Mouse (Mus musculus): ENCODE measurements around the gene Apom. TPM values are rescaled to one million over a fixed set of nuclear protein-coding genes. Genes with fewer than 3 reads are reported as not detected.
"Not testable (repeated sequence)": the region's sequence is repeated elsewhere in the genome, so short reads cannot be mapped to it uniquely, and the experiment has no call there.

Gene Apom
- polyA plus RNA-seq, 1 experiment: 0.15 TPM

DNA sequence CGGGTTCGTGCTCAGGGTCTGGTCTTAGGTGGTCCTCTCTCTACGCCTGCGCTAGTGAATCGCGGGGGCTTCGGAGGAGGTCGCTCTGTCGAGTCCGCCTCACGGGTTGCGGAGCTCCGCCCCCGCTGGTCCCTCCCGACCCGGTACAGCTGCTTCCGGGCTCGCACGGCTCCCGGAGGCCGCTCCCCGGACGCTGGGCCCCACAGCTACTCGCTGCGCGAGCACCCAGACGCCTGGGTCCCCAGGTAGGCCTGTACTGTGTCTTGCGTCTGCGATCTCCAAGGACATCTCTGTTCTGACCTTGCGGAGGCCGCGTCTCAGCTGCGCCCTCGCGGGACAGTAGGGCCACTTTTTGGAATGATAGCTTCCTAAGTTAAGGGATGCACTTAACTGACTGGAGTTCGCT is 5.6 kb downstream of the Apom start, which contains the start of gene D17H6S53E:
D17H6S53E (plus strand) TSS at position 168 of the 406 bp plus-strand sequence.
- WGBS: under 1% methylated on average over 36 of the region's 36 CpGs
- H3K4me1 ChIP-seq (ENCODE audit: control insufficient read depth, insufficient read depth, insufficient read length, low read length): peaks cover 17% of the 10 kb centered on the region
- TF ChIP-seq CTCF (IDR thresholded peaks at IDR 0.05; ENCODE audit: extremely low read depth, insufficient read length, insufficient replicate concordance, low read depth, low read length): no peak
- TF ChIP-seq POLR2A (IDR thresholded peaks at IDR 0.05; ENCODE audit: low read depth, low read length): peak; percentile 94
- peak within 1 kb of the TSS; percentile 77 for H3K4me3 ChIP-seq (ENCODE audit: low read depth, low read length)
- peaks cover 19% of the 10 kb centered on the region for H3K36me3 ChIP-seq (ENCODE audit: control insufficient read depth, insufficient read depth, low read length)
- H3K27ac ChIP-seq (ENCODE audit: insufficient read depth, low read depth, low read length): peak within 1 kb of the TSS; percentile 91
- H3K27me3 ChIP-seq (ENCODE audit: control insufficient read depth, insufficient read depth, low read length): no peaks in the 10 kb centered on the region

GRCm38 (mm10) chr17:35125578-35125977 is 6.3 kb downstream of the Apom start:
- Histone ChIP-seq H3K27ac (ENCODE audit: insufficient read depth, low read depth, low read length) (peak overlapping the region; percentile 91), H3K36me3 (ENCODE audit: control insufficient read depth, insufficient read depth, low read length) (peaks cover 19% of the 10 kb centered on the region), H3K4me1 (ENCODE audit: control insufficient read depth, insufficient read depth, insufficient read length, low read length) (peaks cover 17% of the 10 kb centered on the region), H3K4me3 (ENCODE audit: low read depth, low read length) (peak overlapping the region; percentile 77), H3K27me3 (ENCODE audit: control insufficient read depth, insufficient read depth, low read length) (no peaks in the 10 kb centered on the region)
- WGBS: 12% methylated on average over 6 of the region's 6 CpGs
- TF ChIP-seq POLR2A (IDR thresholded peaks at IDR 0.05; ENCODE audit: low read depth, low read length) (no peak), CTCF (IDR thresholded peaks at IDR 0.05; ENCODE audit: extremely low read depth, insufficient read length, insufficient replicate concordance, low read depth, low read length) (no peak)

GRCm38 (mm10) chr17:35125081-35125480 is 6.8 kb downstream of the Apom start:
- Histone ChIP-seq H3K36me3 (ENCODE audit: control insufficient read depth, insufficient read depth, low read length) (peaks cover 16% of the 10 kb centered on the region), H3K27me3 (ENCODE audit: control insufficient read depth, insufficient read depth, low read length) (no peaks in the 10 kb centered on the region), H3K27ac (ENCODE audit: insufficient read depth, low read depth, low read length) (peak overlapping the region; percentile 91), H3K4me3 (ENCODE audit: low read depth, low read length) (no peak overlapping the region), H3K4me1 (ENCODE audit: control insufficient read depth, insufficient read depth, insufficient read length, low read length) (peaks cover 17% of the 10 kb centered on the region)
- TF ChIP-seq CTCF (IDR thresholded peaks at IDR 0.05; ENCODE audit: extremely low read depth, insufficient read length, insufficient replicate concordance, low read depth, low read length) (no peak), POLR2A (IDR thresholded peaks at IDR 0.05; ENCODE audit: low read depth, low read length) (no peak)
- WGBS: 90% methylated on average over 1 of the region's 1 CpGs

DNA sequence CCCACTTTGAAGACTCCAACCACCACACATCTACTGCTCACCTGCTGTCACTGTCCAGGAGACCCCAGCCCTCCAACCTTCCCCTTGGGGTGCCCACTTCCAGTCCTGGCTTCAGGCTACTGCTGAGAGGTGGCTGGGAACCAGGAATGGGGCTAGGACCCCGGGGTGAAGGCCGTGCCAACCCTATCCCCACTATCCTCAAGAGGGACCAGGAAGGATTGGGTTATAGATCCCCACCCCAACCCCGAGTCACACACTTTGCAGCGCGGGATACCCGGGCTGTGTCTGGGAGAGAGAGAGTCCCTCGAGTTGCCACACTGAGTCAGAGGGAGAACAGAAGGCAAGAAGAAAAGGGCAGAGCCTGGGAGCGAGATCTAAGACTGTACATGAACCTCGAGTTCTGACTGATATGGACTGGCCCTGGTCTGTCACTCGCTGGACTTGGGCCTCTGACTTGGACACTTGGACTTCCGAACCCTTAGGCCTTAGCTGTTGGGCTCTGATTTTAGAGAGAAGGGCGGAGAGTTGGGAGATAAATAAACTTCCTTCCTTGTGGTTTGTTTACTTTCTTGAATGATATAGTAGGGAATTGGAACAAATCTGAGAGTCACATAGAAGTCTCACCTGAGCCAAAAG is 7.5 kb downstream of the Apom start:
- WGBS: 45% methylated on average over 12 of the region's 12 CpGs
- H3K27ac ChIP-seq (ENCODE audit: insufficient read depth, low read depth, low read length): peak overlapping the region; percentile 91
- H3K27me3 ChIP-seq (ENCODE audit: control insufficient read depth, insufficient read depth, low read length); H3K4me3 ChIP-seq (ENCODE audit: low read depth, low read length): not testable (repeated sequence)
- peaks cover 17% of the 10 kb centered on the region for H3K4me1 ChIP-seq (ENCODE audit: control insufficient read depth, insufficient read depth, insufficient read length, low read length)
- peaks cover 18% of the 10 kb centered on the region for H3K36me3 ChIP-seq (ENCODE audit: control insufficient read depth, insufficient read depth, low read length)

DNA sequence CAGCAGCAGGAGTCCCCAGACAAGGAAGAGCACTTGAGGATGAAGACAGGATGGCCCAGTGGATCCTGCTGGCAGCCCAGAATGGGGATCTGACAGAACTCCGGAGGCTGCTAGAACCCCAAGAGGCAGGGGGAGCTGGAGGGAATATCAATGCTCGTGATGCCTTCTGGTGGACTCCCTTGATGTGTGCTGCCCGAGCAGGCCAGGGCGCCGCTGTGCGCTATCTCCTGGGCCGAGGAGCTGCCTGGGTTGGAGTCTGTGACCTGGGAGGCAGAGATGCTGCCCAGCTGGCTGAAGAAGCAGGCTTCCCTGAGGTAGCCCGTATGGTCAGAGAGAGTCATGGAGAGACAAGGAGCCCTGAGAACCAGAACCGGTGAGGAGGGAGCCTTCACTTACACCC is 8.6 kb downstream of the Apom start:
- H3K4me3 ChIP-seq (ENCODE audit: low read depth, low read length); H3K27me3 ChIP-seq (ENCODE audit: control insufficient read depth, insufficient read depth, low read length); H3K27ac ChIP-seq (ENCODE audit: insufficient read depth, low read depth, low read length): not testable (repeated sequence)
- Histone ChIP-seq H3K36me3 (ENCODE audit: control insufficient read depth, insufficient read depth, low read length) (peaks cover 21% of the 10 kb centered on the region), H3K4me1 (ENCODE audit: control insufficient read depth, insufficient read depth, insufficient read length, low read length) (peaks cover 17% of the 10 kb centered on the region)
- WGBS: 92% methylated on average over 9 of the region's 9 CpGs

- TF ChIP-seq CTCF (IDR thresholded peaks at IDR 0.05; ENCODE audit: extremely low read depth, insufficient read length, insufficient replicate concordance, low read depth, low read length) (no peak), POLR2A (IDR thresholded peaks at IDR 0.05; ENCODE audit: low read depth, low read length) (no peak)
- WGBS: 1% methylated on average over 19 of the region's 19 CpGs
- peaks cover 9% of the 10 kb centered on the region; the same call in 1 of the 2 replicates for H3K4me1 ChIP-seq (ENCODE audit: control insufficient read depth, insufficient read depth, insufficient read length, low read length)
- peaks cover 26% of the 10 kb centered on the region for H3K36me3 ChIP-seq (ENCODE audit: control insufficient read depth, insufficient read depth, low read length)
- peak within 1 kb of the TSS; percentile 90 for H3K27ac ChIP-seq (ENCODE audit: insufficient read depth, low read depth, low read length)
- no peaks in the 10 kb centered on the region for H3K27me3 ChIP-seq (ENCODE audit: control insufficient read depth, insufficient read depth, low read length)
- H3K4me3 ChIP-seq (ENCODE audit: low read depth, low read length): peak within 1 kb of the TSS; percentile 91
These were observed 10.0 kb downstream of the Apom start, which contains the start of gene Csnk2b for GRCm38 (mm10) chr17:35121871-35122303. Gene Csnk2b, minus strand, starts transcription at chr17:35122053.

DNA sequence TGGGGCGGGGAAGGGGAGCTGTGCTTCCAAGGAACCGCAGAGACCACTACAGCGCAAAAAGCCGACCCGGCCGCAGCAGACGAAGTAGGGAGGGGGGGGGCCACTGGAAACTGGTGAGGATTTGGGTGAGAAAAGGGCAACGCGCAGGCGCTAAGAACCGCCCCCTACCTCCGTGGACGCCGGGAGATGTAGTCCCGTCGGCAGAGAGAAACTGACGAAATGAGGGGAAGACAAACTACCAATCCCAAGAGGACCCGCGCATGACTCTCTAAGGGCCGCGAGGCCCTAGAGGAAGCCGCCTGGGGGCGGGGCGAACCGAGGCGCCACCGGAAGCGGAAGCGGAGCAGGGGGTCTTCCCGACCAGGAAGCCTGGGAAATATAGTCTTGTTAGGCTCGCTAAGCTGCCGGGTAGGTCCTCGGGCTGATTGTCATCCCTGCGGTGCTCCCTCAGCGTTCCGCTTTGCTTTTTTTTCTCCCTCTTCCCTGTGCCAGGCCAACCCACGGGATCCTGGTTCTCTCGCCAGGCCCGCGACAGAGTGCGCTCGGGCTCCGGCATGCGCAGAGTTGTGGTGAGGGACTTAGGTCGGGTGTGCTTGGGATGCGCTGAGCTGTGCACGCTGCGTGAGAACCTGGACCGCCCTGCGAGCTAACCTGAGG is 10.6 kb downstream of the Apom start, which contains the start of gene Gpank1:
Gpank1 (plus strand) TSS at position 313 of the 657 bp plus-strand sequence.
- Histone ChIP-seq H3K4me3 (ENCODE audit: low read depth, low read length) (peak within 1 kb of the TSS; percentile 91), H3K27me3 (ENCODE audit: control insufficient read depth, insufficient read depth, low read length) (no peaks in the 10 kb centered on the region), H3K27ac (ENCODE audit: insufficient read depth, low read depth, low read length) (peak within 1 kb of the TSS; percentile 90), H3K36me3 (ENCODE audit: control insufficient read depth, insufficient read depth, low read length) (peaks cover 30% of the 10 kb centered on the region), H3K4me1 (ENCODE audit: control insufficient read depth, insufficient read depth, insufficient read length, low read length) (peaks cover 9% of the 10 kb centered on the region; the same call in 1 of the 2 replicates)
- TF ChIP-seq POLR2A (IDR thresholded peaks at IDR 0.05; ENCODE audit: low read depth, low read length) (peak; percentile 49), CTCF (IDR thresholded peaks at IDR 0.05; ENCODE audit: extremely low read depth, insufficient read length, insufficient replicate concordance, low read depth, low read length) (no peak)
- under 1% methylated on average over 50 of the region's 50 CpGs for WGBS
